Mouse (Mus musculus): ENCODE data around the gene Gm42715. TPM values are rescaled to one million over a fixed set of nuclear protein-coding genes. Genes with fewer than 3 reads are reported as not detected.

Gene Gm42715
- total RNA-seq, 2 experiments from 2014 or later, result 7.4 to 30.3 TPM

- ATAC-seq (replicated peaks; ENCODE audit: low FRiP score, low TSS enrichment, poor library complexity, severe bottlenecking), result peak; percentile 99
Observed at GRCm38 (mm10) chr7:127572895-127573471, 53.6 kb downstream of the Gm42715 start, which contains the start of gene Phkg2. TSS of gene Phkg2 (plus strand) at chr7:127573340.

GRCm38 (mm10) chr7:127573503-127574008 lies 54.2 kb downstream of the Gm42715 start:
- no peak for ATAC-seq (replicated peaks; ENCODE audit: low FRiP score, low TSS enrichment, poor library complexity, severe bottlenecking)

GRCm38 (mm10) chr7:127574115-127574514 lies 54.7 kb downstream of the Gm42715 start:
- ATAC-seq (replicated peaks; ENCODE audit: low FRiP score, low TSS enrichment, poor library complexity, severe bottlenecking), result no peak

GRCm38 (mm10) chr7:127583260-127583659 lies 63.9 kb downstream of the Gm42715 start:
- no peak for ATAC-seq (replicated peaks; ENCODE audit: low FRiP score, low TSS enrichment, poor library complexity, severe bottlenecking)

GRCm38 (mm10) chr7:127585031-127585430 lies 65.6 kb downstream of the Gm42715 start:
- no peak for ATAC-seq (replicated peaks; ENCODE audit: low FRiP score, low TSS enrichment, poor library complexity, severe bottlenecking)

- peak; percentile 53 for ATAC-seq (replicated peaks; ENCODE audit: low FRiP score, low TSS enrichment, poor library complexity, severe bottlenecking)
Observed at GRCm38 (mm10) chr7:127586149-127586548, 66.8 kb downstream of the Gm42715 start.

- no peak for ATAC-seq (replicated peaks; ENCODE audit: low FRiP score, low TSS enrichment, poor library complexity, severe bottlenecking)
Observed at GRCm38 (mm10) chr7:127587196-127587595, 67.8 kb downstream of the Gm42715 start.

GRCm38 (mm10) chr7:127588011-127588871 lies 68.9 kb downstream of the Gm42715 start, which contains the start of the genes Ccdc189 and Rnf40:
TSS of gene Ccdc189 (minus strand) at chr7:127588595.
TSS of gene Rnf40 (plus strand) at chr7:127588767.
- ATAC-seq (replicated peaks; ENCODE audit: low FRiP score, low TSS enrichment, poor library complexity, severe bottlenecking), result peak; percentile 88

GRCm38 (mm10) chr7:127588901-127589300 lies 69.5 kb downstream of the Gm42715 start:
- ATAC-seq (replicated peaks; ENCODE audit: low FRiP score, low TSS enrichment, poor library complexity, severe bottlenecking), result no peak; the same call in 1 of the 2 replicates

- ATAC-seq (replicated peaks; ENCODE audit: low FRiP score, low TSS enrichment, poor library complexity, severe bottlenecking), result no peak
Observed at GRCm38 (mm10) chr7:127589637-127590036, 70.3 kb downstream of the Gm42715 start.

- no peak for ATAC-seq (replicated peaks; ENCODE audit: low FRiP score, low TSS enrichment, poor library complexity, severe bottlenecking)
Observed at GRCm38 (mm10) chr7:127591108-127591507, 71.7 kb downstream of the Gm42715 start.

- ATAC-seq (replicated peaks; ENCODE audit: low FRiP score, low TSS enrichment, poor library complexity, severe bottlenecking), result no peak
Observed at GRCm38 (mm10) chr7:127592575-127592974, 73.2 kb downstream of the Gm42715 start.

- ATAC-seq (replicated peaks; ENCODE audit: low FRiP score, low TSS enrichment, poor library complexity, severe bottlenecking), result no peak
Observed at GRCm38 (mm10) chr7:127596747-127597146, 77.4 kb downstream of the Gm42715 start.

- no peak for ATAC-seq (replicated peaks; ENCODE audit: low FRiP score, low TSS enrichment, poor library complexity, severe bottlenecking)
Observed at GRCm38 (mm10) chr7:127600612-127601011, 81.2 kb downstream of the Gm42715 start.

- peak; percentile 32; the same call in 1 of the 2 replicates for ATAC-seq (replicated peaks; ENCODE audit: low FRiP score, low TSS enrichment, poor library complexity, severe bottlenecking)
Observed at GRCm38 (mm10) chr7:127601735-127602134, 82.4 kb downstream of the Gm42715 start.

GRCm38 (mm10) chr7:127602903-127603302 lies 83.5 kb downstream of the Gm42715 start:
- ATAC-seq (replicated peaks; ENCODE audit: low FRiP score, low TSS enrichment, poor library complexity, severe bottlenecking), result no peak

GRCm38 (mm10) chr7:127604256-127604655 lies 84.9 kb downstream of the Gm42715 start:
- ATAC-seq (replicated peaks; ENCODE audit: low FRiP score, low TSS enrichment, poor library complexity, severe bottlenecking), result no peak

GRCm38 (mm10) chr7:127607150-127607549 lies 87.8 kb downstream of the Gm42715 start:
- ATAC-seq (replicated peaks; ENCODE audit: low FRiP score, low TSS enrichment, poor library complexity, severe bottlenecking), result no peak

- no peak for ATAC-seq (replicated peaks; ENCODE audit: low FRiP score, low TSS enrichment, poor library complexity, severe bottlenecking)
Observed at GRCm38 (mm10) chr7:127611011-127611410, 91.6 kb downstream of the Gm42715 start.

- ATAC-seq (replicated peaks; ENCODE audit: low FRiP score, low TSS enrichment, poor library complexity, severe bottlenecking), result no peak
Observed at GRCm38 (mm10) chr7:127611561-127611960, 92.2 kb downstream of the Gm42715 start.
